Mouse (Mus musculus): Measurements from ENCODE around the gene Smarcal1. TPM values are rescaled to one million over a fixed set of nuclear protein-coding genes. Genes with fewer than 3 reads are reported as not detected.

Smarcal1 gene
- total and polyA plus RNA-seq, 3 experiments: 24.4 to 27.7 TPM; not detected in 1

GRCm38 (mm10) chr1:72538266-72538665 is 44.8 kb upstream of the Smarcal1 start:
- TF ChIP-seq GATA1 (IDR thresholded peaks at IDR 0.05; ENCODE audit: low read depth, low read length): no peak
- no peak for TF ChIP-seq MYC (IDR thresholded peaks at IDR 0.05; ENCODE audit: low read depth, low read length)
- no peak for TF ChIP-seq BHLHE40 (IDR thresholded peaks at IDR 0.05; ENCODE audit: borderline replicate concordance, low read depth, low read length)
- no peak for TF ChIP-seq E2F4 (IDR thresholded peaks at IDR 0.05; ENCODE audit: borderline replicate concordance, low read depth, low read length)
- no peak for TF ChIP-seq ZMIZ1 (IDR thresholded peaks at IDR 0.05; ENCODE audit: low read depth, low read length)
- TF ChIP-seq MAFK (IDR thresholded peaks at IDR 0.05; ENCODE audit: borderline replicate concordance, low read depth, low read length): no peak
- no peak for TF ChIP-seq TAL1 (IDR thresholded peaks at IDR 0.05; ENCODE audit: low read length)
- TF ChIP-seq CHD2 (IDR thresholded peaks at IDR 0.05; ENCODE audit: low read length): no peak
- no peak for TF ChIP-seq RAD21 (IDR thresholded peaks at IDR 0.05; ENCODE audit: low read depth, low read length)
- no peaks in the 10 kb centered on the region for H3K9me3 ChIP-seq (replicated peaks; ENCODE audit: insufficient read depth, low read length)
- H3K36me3 ChIP-seq (ENCODE audit: control insufficient read depth in 1 of 2, insufficient read depth in 2 of 2, low read length in 2 of 2): no peaks in the 10 kb centered on the region
- H3K79me2 ChIP-seq (ENCODE audit: control insufficient read depth, insufficient read depth, low read length, poor library complexity): no peaks in the 10 kb centered on the region
- no peak overlapping the region for H3K27ac ChIP-seq (ENCODE audit: control insufficient read depth, low read depth, low read length)
- H3K4me3 ChIP-seq (ENCODE audit: control insufficient read depth in 1 of 2, insufficient read depth in 1 of 2, low read depth in 2 of 2, low read length in 2 of 2): no peak overlapping the region
- DNase-seq (ENCODE audit: low read depth, low spot score): no peak
- no peaks in the 10 kb centered on the region for H3K4me1 ChIP-seq (ENCODE audit: control insufficient read depth in 1 of 2, insufficient read depth in 2 of 2, low read length in 2 of 2)
- H3K9ac ChIP-seq (ENCODE audit: control insufficient read depth, low read depth, low read length, poor library complexity, severe bottlenecking): no peak overlapping the region
- H3K27me3 ChIP-seq (ENCODE audit: control insufficient read depth in 1 of 2, insufficient read depth in 2 of 2, low read length in 2 of 2): peaks cover 0 to 3% of the 10 kb centered on the region in 2 experiments; a peak in 2 of 4 replicates

GRCm38 (mm10) chr1:72550317-72550716 is 32.7 kb upstream of the Smarcal1 start:
- Histone ChIP-seq H3K4me1 (ENCODE audit: control insufficient read depth in 1 of 2, insufficient read depth in 2 of 2, low read length in 2 of 2) (no peaks in the 10 kb centered on the region), H3K27ac (ENCODE audit: control insufficient read depth, low read depth, low read length) (no peak overlapping the region), H3K27me3 (ENCODE audit: control insufficient read depth in 1 of 2, insufficient read depth in 2 of 2, low read length in 2 of 2) (no peaks in the 10 kb centered on the region), H3K36me3 (ENCODE audit: control insufficient read depth in 1 of 2, insufficient read depth in 2 of 2, low read length in 2 of 2) (no peaks in the 10 kb centered on the region), H3K79me2 (ENCODE audit: control insufficient read depth, insufficient read depth, low read length, poor library complexity) (no peaks in the 10 kb centered on the region), H3K4me3 (ENCODE audit: control insufficient read depth in 1 of 2, insufficient read depth in 1 of 2, low read depth in 2 of 2, low read length in 2 of 2) (no peak overlapping the region), H3K9me3 (replicated peaks; ENCODE audit: insufficient read depth, low read length) (no peaks in the 10 kb centered on the region), H3K9ac (ENCODE audit: control insufficient read depth, low read depth, low read length, poor library complexity, severe bottlenecking) (no peak overlapping the region)
- no peak for DNase-seq (ENCODE audit: low read depth, low spot score)
- no peak for TF ChIP-seq MAZ (IDR thresholded peaks at IDR 0.05; ENCODE audit: low read depth, low read length)
- no peak for TF ChIP-seq MAX (IDR thresholded peaks at IDR 0.05; ENCODE audit: low read length)
- no peak for TF ChIP-seq RAD21 (IDR thresholded peaks at IDR 0.05; ENCODE audit: low read depth, low read length)
- TF ChIP-seq SMC3 (IDR thresholded peaks at IDR 0.05; ENCODE audit: low read depth, low read length): no peak

- Histone ChIP-seq H3K4me3 (ENCODE audit: control insufficient read depth in 1 of 2, insufficient read depth in 1 of 2, low read depth in 2 of 2, low read length in 2 of 2) (no peak overlapping the region), H3K9me3 (replicated peaks; ENCODE audit: insufficient read depth, low read length) (no peaks in the 10 kb centered on the region), H3K36me3 (ENCODE audit: control insufficient read depth in 1 of 2, insufficient read depth in 2 of 2, low read length in 2 of 2) (no peaks in the 10 kb centered on the region), H3K9ac (ENCODE audit: control insufficient read depth, low read depth, low read length, poor library complexity, severe bottlenecking) (no peak overlapping the region), H3K27ac (ENCODE audit: control insufficient read depth, low read depth, low read length) (no peak overlapping the region), H3K4me1 (ENCODE audit: control insufficient read depth in 1 of 2, insufficient read depth in 2 of 2, low read length in 2 of 2) (no peaks in the 10 kb centered on the region), H3K27me3 (ENCODE audit: control insufficient read depth in 1 of 2, insufficient read depth in 2 of 2, low read length in 2 of 2) (no peaks in the 10 kb centered on the region), H3K79me2 (ENCODE audit: control insufficient read depth, insufficient read depth, low read length, poor library complexity) (no peaks in the 10 kb centered on the region)
- no peak for DNase-seq (ENCODE audit: low read depth, low spot score)
- TF ChIP-seq SIN3A (IDR thresholded peaks at IDR 0.05; ENCODE audit: low read length) (no peak), RCOR1 (IDR thresholded peaks at IDR 0.05; ENCODE audit: low read depth, low read length) (no peak), TBP (IDR thresholded peaks at IDR 0.05; ENCODE audit: low read depth, low read length) (no peak), CHD2 (IDR thresholded peaks at IDR 0.05; ENCODE audit: low read length) (no peak), MAFK (IDR thresholded peaks at IDR 0.05; ENCODE audit: borderline replicate concordance, low read depth, low read length) (no peak), MAZ (IDR thresholded peaks at IDR 0.05; ENCODE audit: low read depth, low read length) (no peak), MXI1 (IDR thresholded peaks at IDR 0.05; ENCODE audit: low read depth, low read length) (no peak), ZKSCAN1 (IDR thresholded peaks at IDR 0.05; ENCODE audit: low read depth, low read length) (no peak), KAT2A (conservative IDR thresholded peaks at IDR 0.05; ENCODE audit: low read depth, low read length) (no peak), GABPA (IDR thresholded peaks at IDR 0.05; ENCODE audit: low read depth, low read length) (no peak), MYB (IDR thresholded peaks at IDR 0.05; ENCODE audit: low read depth, low read length) (no peak), CHD1 (IDR thresholded peaks at IDR 0.05; ENCODE audit: low read depth, low read length) (no peak)
Measured at GRCm38 (mm10) chr1:72556471-72556870, 26.6 kb upstream of the Smarcal1 start.
